Mouse (Mus musculus): ENCODE measurements around the gene Agap1. TPM values are rescaled to one million over a fixed set of nuclear protein-coding genes. Genes with fewer than 3 reads are reported as not detected.

Gene Agap1
- polyA plus RNA-seq, 1 experiment from 2014 or later, result 10.7 TPM

DNA sequence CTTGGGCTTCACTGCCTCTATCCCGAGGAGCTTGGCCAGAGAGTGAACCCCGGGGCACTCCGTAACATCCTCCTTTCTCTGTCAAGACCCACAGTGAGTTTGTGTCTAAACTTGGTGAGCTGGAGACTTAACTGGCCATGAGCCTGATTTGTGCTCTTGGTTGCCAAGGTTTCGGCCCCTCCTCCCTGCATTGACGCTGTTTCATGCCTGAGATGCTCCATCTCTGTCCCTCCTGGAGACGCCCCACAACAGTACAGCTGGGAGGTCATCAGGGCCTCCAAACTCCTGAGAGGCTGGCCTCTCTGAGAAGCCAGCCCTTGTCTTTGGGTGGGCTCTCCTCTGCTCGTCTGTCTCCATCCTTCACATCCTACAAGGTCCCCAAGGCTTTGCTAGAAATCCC, 437.7 kb downstream of the Agap1 start:
- no peaks in the 10 kb centered on the region for H3K9me3 ChIP-seq
- H3K9ac ChIP-seq, result no peak overlapping the region
- 71% methylated on average over 7 of the region's 7 CpGs for WGBS
- H3K4me2 ChIP-seq, result no peak overlapping the region
- no peaks in the 10 kb centered on the region for H3K27me3 ChIP-seq
- peaks cover 4% of the 10 kb centered on the region for H3K4me1 ChIP-seq
- no peak overlapping the region for H3K27ac ChIP-seq
- H3K36me3 ChIP-seq, result peaks cover 42% of the 10 kb centered on the region
- no peak for ATAC-seq (ENCODE audit: insufficient number of reproducible peaks, low FRiP score, low TSS enrichment, low read depth)
- no peak overlapping the region for H3K4me3 ChIP-seq

DNA sequence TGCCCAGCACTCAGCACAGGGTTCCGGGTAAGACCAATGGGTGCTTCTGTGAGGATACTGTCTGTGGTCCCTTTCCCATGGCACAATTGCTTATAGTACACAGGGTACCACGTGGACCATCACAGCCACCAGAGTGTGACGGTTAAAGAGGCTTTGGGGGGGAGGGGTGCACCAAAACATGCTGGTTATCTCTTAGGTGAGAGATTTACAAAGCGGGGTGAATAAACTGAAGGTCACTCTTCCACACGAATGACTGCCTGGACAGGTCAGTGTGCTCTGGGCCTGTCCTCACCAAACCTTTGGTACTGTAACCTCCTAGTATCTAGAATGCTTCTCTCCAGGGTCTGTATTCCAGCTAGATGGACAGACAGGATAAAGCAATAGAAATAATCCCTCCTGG, 441.2 kb downstream of the Agap1 start:
- Histone ChIP-seq H3K4me2 (no peak overlapping the region), H3K4me3 (no peak overlapping the region), H3K27ac (no peak overlapping the region), H3K36me3 (peaks cover 11% of the 10 kb centered on the region), H3K9ac (no peak overlapping the region), H3K27me3 (no peaks in the 10 kb centered on the region), H3K4me1 (no peaks in the 10 kb centered on the region), H3K9me3 (no peaks in the 10 kb centered on the region)
- no peak for ATAC-seq (ENCODE audit: insufficient number of reproducible peaks, low FRiP score, low TSS enrichment, low read depth)
- 90% methylated on average over 5 of the region's 5 CpGs for WGBS

DNA sequence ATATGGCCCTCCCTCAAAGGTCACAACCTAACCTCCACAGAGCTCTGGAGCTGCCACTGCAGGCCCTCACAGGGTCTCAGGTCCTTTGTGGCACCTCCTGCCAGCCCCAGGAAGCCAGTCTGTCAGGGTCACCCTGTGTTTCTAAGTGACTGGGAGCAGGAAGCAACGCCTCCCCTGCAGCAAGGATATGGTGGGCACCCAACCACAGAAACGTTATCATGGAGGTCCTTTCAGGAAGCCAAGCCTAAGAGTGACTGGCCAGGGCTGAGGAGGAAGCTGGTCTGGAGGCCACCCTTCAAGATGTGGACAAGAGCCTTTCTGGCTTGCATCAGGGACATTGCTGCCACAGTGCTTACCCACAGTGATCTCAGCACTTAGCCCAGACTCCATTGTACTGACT, 444.4 kb downstream of the Agap1 start:
- Histone ChIP-seq H3K27ac (no peak overlapping the region), H3K4me2 (no peak overlapping the region), H3K4me1 (no peaks in the 10 kb centered on the region), H3K27me3 (no peaks in the 10 kb centered on the region), H3K9me3 (no peaks in the 10 kb centered on the region), H3K9ac (no peak overlapping the region), H3K4me3 (no peak overlapping the region), H3K36me3 (no peaks in the 10 kb centered on the region; the same call in 1 of the 2 replicates)
- WGBS, result 64% methylated on average over 2 of the region's 2 CpGs
- no peak for ATAC-seq (ENCODE audit: insufficient number of reproducible peaks, low FRiP score, low TSS enrichment, low read depth)

DNA sequence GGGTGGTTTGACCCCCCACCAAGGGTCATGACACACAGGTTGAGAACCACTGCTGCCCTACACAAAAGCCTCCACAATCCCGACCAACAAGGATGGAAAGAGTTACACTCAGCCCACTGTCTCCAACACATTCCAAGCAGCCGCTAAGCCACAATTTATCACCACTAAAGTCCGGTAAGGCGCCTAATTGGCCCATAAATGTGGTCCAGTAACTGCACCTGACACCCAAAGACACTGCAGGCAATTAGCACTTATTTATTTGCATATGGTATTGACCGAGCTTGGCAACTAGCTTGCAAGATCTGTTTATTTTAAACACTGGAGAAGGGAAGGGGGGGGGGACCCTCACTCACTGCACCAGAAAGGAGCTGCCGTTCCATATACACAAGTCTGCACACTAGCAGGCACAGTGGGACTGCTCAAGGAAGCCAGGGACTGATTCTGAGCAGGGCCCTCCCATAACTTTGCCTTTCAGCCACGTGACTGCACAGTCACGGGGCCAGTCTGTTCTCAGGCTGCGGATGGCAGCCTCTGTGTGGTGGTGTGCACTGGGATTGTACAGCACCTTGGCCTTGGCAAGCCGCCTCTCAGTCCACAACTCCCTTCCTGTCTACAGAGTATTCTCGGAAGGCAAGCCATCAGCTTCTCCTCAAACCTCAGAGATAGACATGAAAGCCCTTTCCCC, 445.3 kb downstream of the Agap1 start:
- H3K27me3 ChIP-seq, result no peaks in the 10 kb centered on the region
- no peaks in the 10 kb centered on the region for H3K4me1 ChIP-seq
- WGBS, result 31% methylated on average over 11 of the region's 11 CpGs
- H3K9me3 ChIP-seq, result no peaks in the 10 kb centered on the region
- H3K4me2 ChIP-seq, result no peak overlapping the region
- H3K9ac ChIP-seq, result no peak overlapping the region
- H3K4me3 ChIP-seq, result no peak overlapping the region
- no peaks in the 10 kb centered on the region; the same call in 1 of the 2 replicates for H3K36me3 ChIP-seq
- H3K27ac ChIP-seq, result no peak overlapping the region
- ATAC-seq (ENCODE audit: insufficient number of reproducible peaks, low FRiP score, low TSS enrichment, low read depth), result no peak

DNA sequence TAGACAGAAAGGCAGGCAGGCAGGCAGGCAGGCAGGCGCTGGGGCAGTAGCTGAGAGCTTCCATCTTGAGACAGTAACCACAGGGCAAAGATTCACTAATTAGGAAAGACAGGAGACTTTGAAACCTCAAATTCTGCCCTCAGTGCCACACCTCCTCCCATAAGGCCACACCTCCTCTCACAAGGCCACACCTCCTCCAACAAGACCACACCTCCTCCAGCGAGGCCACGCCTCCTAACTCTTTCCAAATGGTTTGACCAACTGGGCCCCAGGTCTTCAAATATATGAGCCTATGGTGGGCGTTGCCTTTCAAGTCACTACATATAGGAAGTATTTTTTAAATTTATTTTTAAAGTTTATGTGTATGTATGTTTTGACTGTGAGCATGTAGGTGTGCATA, 446.8 kb downstream of the Agap1 start:
- no peak for ATAC-seq (ENCODE audit: insufficient number of reproducible peaks, low FRiP score, low TSS enrichment, low read depth)
- H3K9ac ChIP-seq, result no peak overlapping the region
- H3K9me3 ChIP-seq, result no peaks in the 10 kb centered on the region
- no peaks in the 10 kb centered on the region; the same call in 1 of the 2 replicates for H3K36me3 ChIP-seq
- 78% methylated on average over 4 of the region's 4 CpGs for WGBS
- no peak overlapping the region for H3K27ac ChIP-seq
- no peaks in the 10 kb centered on the region for H3K4me1 ChIP-seq
- no peak overlapping the region for H3K4me2 ChIP-seq
- no peaks in the 10 kb centered on the region for H3K27me3 ChIP-seq
- H3K4me3 ChIP-seq, result no peak overlapping the region

DNA sequence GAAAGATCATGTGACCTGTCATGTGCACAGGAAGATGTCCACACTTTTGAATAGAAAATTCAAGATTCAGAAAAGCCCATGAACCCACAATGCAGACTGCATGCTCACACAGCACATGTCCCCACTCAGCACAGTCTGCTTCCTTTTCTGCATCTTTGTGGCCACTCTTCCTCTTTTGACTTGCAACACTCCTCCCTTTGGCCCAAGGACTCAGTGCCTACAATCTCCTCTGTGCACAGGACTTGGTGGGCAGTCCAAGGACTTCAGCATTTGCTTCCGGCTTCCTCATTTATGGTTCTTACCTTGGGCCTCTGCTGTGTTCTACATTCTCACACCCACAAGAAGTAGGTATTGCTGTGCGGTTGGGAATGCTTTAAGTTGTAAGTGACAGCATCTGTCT, 447.6 kb downstream of the Agap1 start:
- Histone ChIP-seq H3K27me3 (no peaks in the 10 kb centered on the region), H3K4me1 (no peaks in the 10 kb centered on the region), H3K4me3 (no peak overlapping the region), H3K9ac (no peak overlapping the region), H3K4me2 (no peak overlapping the region), H3K9me3 (no peaks in the 10 kb centered on the region), H3K27ac (no peak overlapping the region), H3K36me3 (no peaks in the 10 kb centered on the region; the same call in 1 of the 2 replicates)
- ATAC-seq (ENCODE audit: insufficient number of reproducible peaks, low FRiP score, low TSS enrichment, low read depth), result no peak
- WGBS, result 70% methylated on average over 2 of the region's 2 CpGs

DNA sequence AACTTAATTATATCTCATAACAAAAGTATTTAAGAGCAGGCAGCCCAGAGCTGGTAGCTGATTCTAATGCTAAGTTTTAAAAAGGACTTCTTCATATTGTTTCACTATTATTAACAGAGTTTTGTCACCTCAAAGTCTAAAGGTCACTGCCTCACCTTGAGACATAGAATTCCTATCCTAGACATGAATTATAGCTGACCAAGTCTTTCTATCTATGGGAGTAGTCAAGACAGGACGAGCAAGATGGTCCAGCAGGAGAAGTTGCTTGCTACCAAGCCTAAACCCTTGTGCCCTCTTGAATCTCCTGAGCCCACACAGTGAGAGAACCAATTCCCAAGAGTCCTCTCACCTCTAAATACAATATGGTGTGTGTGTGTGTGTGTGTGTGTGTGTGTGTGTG, 448.0 kb downstream of the Agap1 start:
- 74% methylated on average over 1 of the region's 1 CpGs for WGBS
- Histone ChIP-seq H3K9me3 (no peaks in the 10 kb centered on the region), H3K27ac (no peak overlapping the region), H3K4me1 (no peaks in the 10 kb centered on the region), H3K4me3 (no peak overlapping the region), H3K36me3 (no peaks in the 10 kb centered on the region), H3K27me3 (no peaks in the 10 kb centered on the region), H3K4me2 (no peak overlapping the region), H3K9ac (no peak overlapping the region)
- no peak for ATAC-seq (ENCODE audit: insufficient number of reproducible peaks, low FRiP score, low TSS enrichment, low read depth)

DNA sequence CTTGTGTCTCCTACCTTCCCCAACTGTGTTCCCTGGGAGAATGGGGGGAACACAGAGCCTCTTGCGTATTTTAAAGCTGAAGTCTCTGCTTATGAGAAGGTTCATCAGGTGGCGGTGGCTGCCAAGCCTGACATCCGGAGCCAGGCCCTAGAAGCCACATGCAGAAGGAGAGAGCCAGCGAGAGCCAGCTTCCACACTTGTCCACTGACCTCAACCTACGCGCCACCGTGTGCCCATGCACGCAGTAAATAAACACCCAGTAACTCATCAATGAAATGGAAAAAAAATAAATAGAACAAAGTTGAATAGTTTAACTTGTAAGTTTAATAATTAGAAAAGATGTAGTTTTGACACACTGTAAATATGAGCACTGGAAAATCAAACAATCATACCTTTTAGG, 455.2 kb downstream of the Agap1 start:
- no peak overlapping the region for H3K27ac ChIP-seq
- ATAC-seq (ENCODE audit: insufficient number of reproducible peaks, low FRiP score, low TSS enrichment, low read depth), result no peak
- peaks cover 4% of the 10 kb centered on the region; the same call in 1 of the 2 replicates for H3K4me1 ChIP-seq
- 84% methylated on average over 8 of the region's 8 CpGs for WGBS
- no peaks in the 10 kb centered on the region; the same call in 1 of the 2 replicates for H3K27me3 ChIP-seq
- no peak overlapping the region for H3K4me3 ChIP-seq
- no peaks in the 10 kb centered on the region for H3K36me3 ChIP-seq
- no peak overlapping the region for H3K4me2 ChIP-seq
- no peak overlapping the region for H3K9ac ChIP-seq
- no peaks in the 10 kb centered on the region for H3K9me3 ChIP-seq

DNA sequence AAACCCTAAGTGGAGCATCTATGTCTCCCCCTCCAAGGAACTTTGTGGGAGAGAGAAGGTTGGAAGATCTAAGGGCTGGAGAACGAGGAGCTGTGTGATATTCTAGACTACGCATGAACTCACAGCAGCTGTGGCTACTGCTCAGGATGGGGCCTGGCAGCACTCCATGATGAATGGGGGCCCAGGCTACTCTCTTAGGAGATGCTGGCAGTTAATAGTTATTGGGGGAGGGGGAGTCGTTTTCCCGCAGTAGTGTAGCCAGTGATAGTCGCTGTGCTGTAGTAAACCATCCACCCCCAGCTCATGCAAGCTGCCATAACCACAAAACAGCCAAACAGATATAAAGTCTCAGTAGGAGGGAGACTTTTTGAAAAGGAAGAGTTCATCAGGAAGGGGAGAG, 457.8 kb downstream of the Agap1 start:
- no peak overlapping the region for H3K4me3 ChIP-seq
- 25% methylated on average over 5 of the region's 5 CpGs for WGBS
- H3K9me3 ChIP-seq, result no peaks in the 10 kb centered on the region
- no peak overlapping the region for H3K4me2 ChIP-seq
- H3K36me3 ChIP-seq, result no peaks in the 10 kb centered on the region
- H3K9ac ChIP-seq, result no peak overlapping the region
- no peak for ATAC-seq (ENCODE audit: insufficient number of reproducible peaks, low FRiP score, low TSS enrichment, low read depth)
- peaks cover 3% of the 10 kb centered on the region for H3K27me3 ChIP-seq
- peaks cover 4% of the 10 kb centered on the region; the same call in 1 of the 2 replicates for H3K4me1 ChIP-seq
- no peak overlapping the region for H3K27ac ChIP-seq

DNA sequence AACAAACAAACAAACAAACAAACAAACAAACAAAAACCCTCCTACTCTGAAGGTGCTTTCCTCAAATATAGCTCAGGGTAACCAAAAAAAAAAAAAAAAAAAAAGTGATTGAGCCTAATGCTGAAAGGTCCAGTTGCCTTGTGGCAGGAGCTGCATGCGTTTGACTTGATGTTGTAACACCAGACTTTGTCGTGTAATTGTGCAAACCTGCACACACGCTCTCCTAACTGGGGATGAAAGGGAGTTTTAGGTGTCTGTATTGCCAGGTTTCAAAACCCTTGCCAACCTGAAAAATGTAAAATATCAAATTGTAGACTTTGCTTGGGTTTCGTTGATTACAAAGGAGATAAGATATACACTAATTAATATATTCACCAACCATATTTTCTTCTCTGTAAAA, 459.0 kb downstream of the Agap1 start:
- H3K9me3 ChIP-seq, result no peaks in the 10 kb centered on the region
- H3K36me3 ChIP-seq, result no peaks in the 10 kb centered on the region
- peaks cover 7% of the 10 kb centered on the region; the same call in 1 of the 2 replicates for H3K4me1 ChIP-seq
- 68% methylated on average over 4 of the region's 4 CpGs for WGBS
- no peak overlapping the region for H3K9ac ChIP-seq
- H3K4me3 ChIP-seq, result no peak overlapping the region
- no peak overlapping the region for H3K27ac ChIP-seq
- no peak overlapping the region for H3K4me2 ChIP-seq
- H3K27me3 ChIP-seq, result peaks cover 16% of the 10 kb centered on the region
- ATAC-seq (ENCODE audit: insufficient number of reproducible peaks, low FRiP score, low TSS enrichment, low read depth), result no peak

DNA sequence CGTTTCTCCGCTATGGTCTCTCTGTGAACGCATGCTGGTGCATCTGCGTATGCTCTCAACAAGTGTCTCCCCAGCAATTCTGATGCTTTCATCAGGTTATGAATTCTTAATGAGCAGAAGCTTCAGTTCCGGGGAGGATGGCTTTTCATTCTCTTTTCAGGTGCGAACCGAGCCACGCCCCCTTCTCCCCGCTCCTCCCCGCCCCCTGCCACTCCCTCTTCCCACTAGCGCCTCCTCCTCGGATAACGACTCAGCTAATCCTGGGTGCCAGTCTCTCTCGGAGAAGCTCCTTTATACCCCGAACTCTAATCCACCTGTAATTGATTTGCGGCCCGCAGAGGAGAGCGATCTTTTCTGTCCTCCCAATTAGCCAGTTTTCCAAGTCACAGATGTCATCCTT, 463.5 kb downstream of the Agap1 start:
- no peaks in the 10 kb centered on the region for H3K36me3 ChIP-seq
- H3K4me1 ChIP-seq, result peaks cover 10% of the 10 kb centered on the region
- H3K9ac ChIP-seq, result no peak overlapping the region
- no peak overlapping the region for H3K27ac ChIP-seq
- H3K27me3 ChIP-seq, result peaks cover 60% of the 10 kb centered on the region
- no peaks in the 10 kb centered on the region for H3K9me3 ChIP-seq
- H3K4me3 ChIP-seq, result no peak overlapping the region
- 22% methylated on average over 18 of the region's 18 CpGs for WGBS
- H3K4me2 ChIP-seq, result no peak overlapping the region
- ATAC-seq (ENCODE audit: insufficient number of reproducible peaks, low FRiP score, low TSS enrichment, low read depth), result no peak

DNA sequence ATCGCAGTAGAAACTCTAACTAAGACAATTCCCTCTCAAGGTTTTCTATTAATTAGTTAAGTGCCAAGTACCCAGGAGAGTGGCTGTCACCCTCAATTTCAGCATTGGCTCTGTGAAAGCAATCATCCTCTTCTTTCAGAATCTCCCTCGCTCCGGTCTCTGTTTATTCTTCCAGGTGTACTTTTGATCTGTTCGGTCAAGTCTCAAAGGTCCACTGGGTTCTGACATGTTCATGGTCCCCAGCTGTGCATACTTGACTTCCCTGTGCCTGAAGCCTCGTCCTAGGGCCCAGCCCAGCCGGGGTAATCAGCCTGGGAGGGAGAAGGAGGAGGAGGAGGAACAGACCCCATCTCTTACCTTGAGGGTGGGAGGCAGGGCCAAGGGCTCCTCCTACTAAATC, 464.6 kb downstream of the Agap1 start:
- Histone ChIP-seq H3K9ac (no peak overlapping the region), H3K27ac (no peak overlapping the region), H3K4me1 (peaks cover 18% of the 10 kb centered on the region), H3K4me3 (no peak overlapping the region), H3K36me3 (no peaks in the 10 kb centered on the region), H3K27me3 (peaks cover 71% of the 10 kb centered on the region), H3K4me2 (no peak overlapping the region), H3K9me3 (no peaks in the 10 kb centered on the region)
- WGBS, result 68% methylated on average over 6 of the region's 6 CpGs
- no peak for ATAC-seq (ENCODE audit: insufficient number of reproducible peaks, low FRiP score, low TSS enrichment, low read depth)

DNA sequence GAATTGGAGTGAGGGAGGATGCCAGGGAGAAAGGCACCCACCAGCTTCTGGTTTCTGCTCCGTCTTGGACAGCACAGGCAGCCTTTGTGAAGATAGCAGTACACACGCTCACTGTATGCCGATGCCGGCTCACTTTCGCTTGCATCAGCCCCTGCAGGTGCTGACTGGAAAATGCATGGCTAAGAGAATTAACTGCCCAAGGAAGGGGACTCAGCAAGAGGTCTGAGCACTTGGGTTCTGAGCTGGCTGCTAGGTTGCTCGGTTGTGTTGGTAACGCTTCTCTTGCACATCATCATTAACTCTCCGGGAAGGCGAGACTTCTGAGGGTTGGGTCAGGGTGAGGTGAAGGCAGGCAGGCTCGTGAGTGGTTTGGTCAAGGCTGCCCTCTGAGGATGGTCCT, 467.2 kb downstream of the Agap1 start:
- H3K36me3 ChIP-seq, result no peaks in the 10 kb centered on the region
- no peak overlapping the region for H3K27ac ChIP-seq
- H3K9ac ChIP-seq, result no peak overlapping the region
- H3K4me1 ChIP-seq, result peaks cover 20% of the 10 kb centered on the region
- no peak overlapping the region for H3K4me3 ChIP-seq
- no peak for ATAC-seq (ENCODE audit: insufficient number of reproducible peaks, low FRiP score, low TSS enrichment, low read depth)
- no peaks in the 10 kb centered on the region for H3K9me3 ChIP-seq
- peaks cover 97% of the 10 kb centered on the region for H3K27me3 ChIP-seq
- WGBS, result 1% methylated on average over 10 of the region's 10 CpGs
- H3K4me2 ChIP-seq, result no peak overlapping the region

All from limb, embryonic 15.5 days (tissue).